Mouse (Mus musculus): ENCODE results near the gene Hdhd5. TPM values are rescaled to one million over a fixed set of nuclear protein-coding genes. Genes with fewer than 3 reads are reported as not detected.

The Hdhd5 gene
- total and polyA plus RNA-seq, 3 experiments: 17.8 to 19.9 TPM; not detected in 1

GRCm38 (mm10) chr6:120479302-120479701, 51.8 kb downstream of the Hdhd5 start:
- no peak for TF ChIP-seq KAT2A (conservative IDR thresholded peaks at IDR 0.05; ENCODE audit: low read depth, low read length)
- TF ChIP-seq BHLHE40 (IDR thresholded peaks at IDR 0.05; ENCODE audit: borderline replicate concordance, low read depth, low read length): no peak
- TF ChIP-seq TBP (IDR thresholded peaks at IDR 0.05; ENCODE audit: low read depth, low read length): no peak
- TF ChIP-seq MAFK (IDR thresholded peaks at IDR 0.05; ENCODE audit: borderline replicate concordance, low read depth, low read length): no peak
- no peak for TF ChIP-seq JUND (IDR thresholded peaks at IDR 0.05; ENCODE audit: low read depth, low read length)
- no peak for TF ChIP-seq RCOR1 (IDR thresholded peaks at IDR 0.05; ENCODE audit: low read depth, low read length)
- TF ChIP-seq UBTF (IDR thresholded peaks at IDR 0.05; ENCODE audit: borderline replicate concordance, insufficient read depth, low read depth, low read length): no peak
- TF ChIP-seq GABPA (IDR thresholded peaks at IDR 0.05; ENCODE audit: low read depth, low read length): no peak
- no peak for TF ChIP-seq RAD21 (IDR thresholded peaks at IDR 0.05; ENCODE audit: low read depth, low read length)
- TF ChIP-seq NELFE (IDR thresholded peaks at IDR 0.05; ENCODE audit: low read depth, low read length): no peak
- TF ChIP-seq USF1 (IDR thresholded peaks at IDR 0.05; ENCODE audit: low read depth, low read length): no peak
- TF ChIP-seq CHD2 (IDR thresholded peaks at IDR 0.05; ENCODE audit: low read length): no peak
- TF ChIP-seq EP300 (IDR thresholded peaks at IDR 0.05; ENCODE audit: low read depth in 1 of 2, low read length in 2 of 2): no peak
- no peak for TF ChIP-seq MAX (IDR thresholded peaks at IDR 0.05; ENCODE audit: low read length)
- TF ChIP-seq MXI1 (IDR thresholded peaks at IDR 0.05; ENCODE audit: low read depth, low read length): no peak
- no peak for TF ChIP-seq SMC3 (IDR thresholded peaks at IDR 0.05; ENCODE audit: low read depth, low read length)
- no peak for TF ChIP-seq ETS1 (IDR thresholded peaks at IDR 0.05; ENCODE audit: low read depth, low read length)
- H3K27ac ChIP-seq (ENCODE audit: control insufficient read depth, low read depth, low read length): no peak overlapping the region
- DNase-seq (ENCODE audit: low read depth, low spot score): no peak
- H3K9ac ChIP-seq (ENCODE audit: control insufficient read depth, low read depth, low read length, poor library complexity, severe bottlenecking): no peak overlapping the region
- H3K4me1 ChIP-seq (ENCODE audit: control insufficient read depth in 1 of 2, insufficient read depth in 2 of 2, low read length in 2 of 2): no peaks in the 10 kb centered on the region; a peak in 1 of 4 replicates
- H3K4me3 ChIP-seq (ENCODE audit: control insufficient read depth in 1 of 2, insufficient read depth in 1 of 2, low read depth in 2 of 2, low read length in 2 of 2): no peak overlapping the region
- H3K36me3 ChIP-seq (ENCODE audit: control insufficient read depth in 1 of 2, insufficient read depth in 2 of 2, low read length in 2 of 2): peaks cover 5 to 10% of the 10 kb centered on the region in 2 experiments
- H3K9me3 ChIP-seq (replicated peaks; ENCODE audit: insufficient read depth, low read length): no peaks in the 10 kb centered on the region
- H3K79me2 ChIP-seq (ENCODE audit: control insufficient read depth, insufficient read depth, low read length, poor library complexity): no peaks in the 10 kb centered on the region
- no peaks in the 10 kb centered on the region for H3K27me3 ChIP-seq (ENCODE audit: control insufficient read depth in 1 of 2, insufficient read depth in 2 of 2, low read length in 2 of 2)

GRCm38 (mm10) chr6:120475288-120475687, 55.8 kb downstream of the Hdhd5 start:
- no peaks in the 10 kb centered on the region for H3K27me3 ChIP-seq (ENCODE audit: control insufficient read depth in 1 of 2, insufficient read depth in 2 of 2, low read length in 2 of 2)
- H3K36me3 ChIP-seq (ENCODE audit: control insufficient read depth in 1 of 2, insufficient read depth in 2 of 2, low read length in 2 of 2): peaks cover 12 to 15% of the 10 kb centered on the region in 2 experiments
- peaks cover 10% of the 10 kb centered on the region for H3K79me2 ChIP-seq (ENCODE audit: control insufficient read depth, insufficient read depth, low read length, poor library complexity)
- H3K9me3 ChIP-seq (replicated peaks; ENCODE audit: insufficient read depth, low read length): no peaks in the 10 kb centered on the region
- no peak overlapping the region for H3K9ac ChIP-seq (ENCODE audit: control insufficient read depth, low read depth, low read length, poor library complexity, severe bottlenecking)
- H3K27ac ChIP-seq (ENCODE audit: control insufficient read depth, low read depth, low read length): no peak overlapping the region
- peaks cover 0 to 25% of the 10 kb centered on the region in 2 experiments; a peak in 2 of 4 replicates for H3K4me1 ChIP-seq (ENCODE audit: control insufficient read depth in 1 of 2, insufficient read depth in 2 of 2, low read length in 2 of 2)
- TF ChIP-seq RCOR1 (IDR thresholded peaks at IDR 0.05; ENCODE audit: low read depth, low read length) (no peak), USF1 (IDR thresholded peaks at IDR 0.05; ENCODE audit: low read depth, low read length) (no peak), GATA1 (IDR thresholded peaks at IDR 0.05; ENCODE audit: low read depth, low read length) (no peak), ZNF384 (IDR thresholded peaks at IDR 0.05; ENCODE audit: low read depth, low read length) (no peak), CHD1 (IDR thresholded peaks at IDR 0.05; ENCODE audit: low read depth, low read length) (no peak), CTCF (IDR thresholded peaks at IDR 0.05 in 2 of 3, conservative IDR thresholded peaks at IDR 0.05 in 1 of 3; ENCODE audit: control insufficient read depth in 1 of 3, insufficient read depth in 1 of 3, low read depth in 2 of 3, low read length in 3 of 3, poor library complexity in 1 of 3, severe bottlenecking in 1 of 3) (no peak), E2F4 (IDR thresholded peaks at IDR 0.05; ENCODE audit: borderline replicate concordance, low read depth, low read length) (no peak), ELF1 (IDR thresholded peaks at IDR 0.05; ENCODE audit: low read depth, low read length) (no peak), GABPA (IDR thresholded peaks at IDR 0.05; ENCODE audit: low read depth, low read length) (no peak), SIN3A (IDR thresholded peaks at IDR 0.05; ENCODE audit: low read length) (no peak), TCF12 (IDR thresholded peaks at IDR 0.05; ENCODE audit: low read depth, low read length) (no peak), ZC3H11A (IDR thresholded peaks at IDR 0.05; ENCODE audit: low read depth, low read length) (no peak), BHLHE40 (IDR thresholded peaks at IDR 0.05; ENCODE audit: borderline replicate concordance, low read depth, low read length) (no peak), MYC (IDR thresholded peaks at IDR 0.05; ENCODE audit: low read depth, low read length) (no peak), MEF2A (IDR thresholded peaks at IDR 0.05; ENCODE audit: extremely low read depth, insufficient replicate concordance, low read depth, low read length, poor library complexity, severe bottlenecking) (no peak)
- H3K4me3 ChIP-seq (ENCODE audit: control insufficient read depth in 1 of 2, insufficient read depth in 1 of 2, low read depth in 2 of 2, low read length in 2 of 2): no peak overlapping the region
- no peak for DNase-seq (ENCODE audit: low read depth, low spot score)
